Mouse (Mus musculus): Measurements from ENCODE around the gene Eya2. TPM values are rescaled to one million over a fixed set of nuclear protein-coding genes. Genes with fewer than 3 reads are reported as not detected.

Gene Eya2
- total and polyA plus RNA-seq, 3 experiments: not detected

DNA sequence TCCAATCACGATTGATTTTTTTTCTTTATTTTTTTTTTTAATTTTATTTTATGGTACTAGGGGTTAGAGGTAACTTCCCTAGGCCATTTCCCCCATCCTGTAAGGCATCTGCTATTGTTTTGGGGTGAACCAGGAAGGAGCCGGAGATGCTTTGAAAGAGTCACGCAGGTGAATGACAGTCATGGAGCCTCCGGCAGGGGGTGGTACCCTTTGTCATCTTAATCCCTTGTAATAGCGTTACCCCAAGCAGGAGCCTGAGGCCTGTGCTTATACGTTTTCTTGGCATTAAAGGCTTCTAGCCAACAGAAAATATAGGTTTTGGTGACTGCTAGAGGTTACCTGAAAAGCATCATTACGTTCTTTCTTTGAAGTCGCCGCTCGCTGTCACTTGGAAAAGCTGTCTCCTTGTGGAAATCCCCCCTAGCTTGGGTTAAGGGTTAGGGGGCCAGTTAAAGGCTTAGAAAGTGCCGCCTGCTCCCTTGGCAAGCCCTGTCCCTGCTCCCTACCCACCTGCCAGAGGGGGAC is 146.8 kb downstream of the Eya2 start:
- H3K27me3 ChIP-seq (ENCODE audit: control insufficient read depth in 1 of 2, insufficient read depth in 2 of 2, low read length in 2 of 2): no peaks in the 10 kb centered on the region; a peak in 1 of 4 replicates
- H3K9ac ChIP-seq (ENCODE audit: control insufficient read depth, low read depth, low read length, poor library complexity, severe bottlenecking): no peak overlapping the region
- DNase-seq (ENCODE audit: low read depth, low spot score): no peak
- no peak overlapping the region for H3K27ac ChIP-seq (ENCODE audit: control insufficient read depth, low read depth, low read length)
- TF ChIP-seq ZNF384 (IDR thresholded peaks at IDR 0.05; ENCODE audit: low read depth, low read length) (no peak), BHLHE40 (IDR thresholded peaks at IDR 0.05; ENCODE audit: borderline replicate concordance, low read depth, low read length) (no peak), ZC3H11A (IDR thresholded peaks at IDR 0.05; ENCODE audit: low read depth, low read length) (no peak), NELFE (IDR thresholded peaks at IDR 0.05; ENCODE audit: low read depth, low read length) (no peak), JUND (IDR thresholded peaks at IDR 0.05; ENCODE audit: low read depth, low read length) (no peak), GABPA (IDR thresholded peaks at IDR 0.05; ENCODE audit: low read depth, low read length) (no peak), ZKSCAN1 (IDR thresholded peaks at IDR 0.05; ENCODE audit: low read depth, low read length) (no peak), TCF12 (IDR thresholded peaks at IDR 0.05; ENCODE audit: low read depth, low read length) (no peak), CHD1 (IDR thresholded peaks at IDR 0.05; ENCODE audit: low read depth, low read length) (no peak), TBP (IDR thresholded peaks at IDR 0.05; ENCODE audit: low read depth, low read length) (no peak), MXI1 (IDR thresholded peaks at IDR 0.05; ENCODE audit: low read depth, low read length) (no peak), CHD2 (IDR thresholded peaks at IDR 0.05; ENCODE audit: low read length) (no peak), SMC3 (IDR thresholded peaks at IDR 0.05; ENCODE audit: low read depth, low read length) (no peak)
- no peak overlapping the region for H3K4me3 ChIP-seq (ENCODE audit: control insufficient read depth in 1 of 2, insufficient read depth in 1 of 2, low read depth in 2 of 2, low read length in 2 of 2)
- no peaks in the 10 kb centered on the region for H3K9me3 ChIP-seq (replicated peaks; ENCODE audit: insufficient read depth, low read length)
- no peaks in the 10 kb centered on the region for H3K4me1 ChIP-seq (ENCODE audit: control insufficient read depth in 1 of 2, insufficient read depth in 2 of 2, low read length in 2 of 2)
- H3K36me3 ChIP-seq (ENCODE audit: control insufficient read depth in 1 of 2, insufficient read depth in 2 of 2, low read length in 2 of 2): no peaks in the 10 kb centered on the region
- no peaks in the 10 kb centered on the region for H3K79me2 ChIP-seq (ENCODE audit: control insufficient read depth, insufficient read depth, low read length, poor library complexity)

DNA sequence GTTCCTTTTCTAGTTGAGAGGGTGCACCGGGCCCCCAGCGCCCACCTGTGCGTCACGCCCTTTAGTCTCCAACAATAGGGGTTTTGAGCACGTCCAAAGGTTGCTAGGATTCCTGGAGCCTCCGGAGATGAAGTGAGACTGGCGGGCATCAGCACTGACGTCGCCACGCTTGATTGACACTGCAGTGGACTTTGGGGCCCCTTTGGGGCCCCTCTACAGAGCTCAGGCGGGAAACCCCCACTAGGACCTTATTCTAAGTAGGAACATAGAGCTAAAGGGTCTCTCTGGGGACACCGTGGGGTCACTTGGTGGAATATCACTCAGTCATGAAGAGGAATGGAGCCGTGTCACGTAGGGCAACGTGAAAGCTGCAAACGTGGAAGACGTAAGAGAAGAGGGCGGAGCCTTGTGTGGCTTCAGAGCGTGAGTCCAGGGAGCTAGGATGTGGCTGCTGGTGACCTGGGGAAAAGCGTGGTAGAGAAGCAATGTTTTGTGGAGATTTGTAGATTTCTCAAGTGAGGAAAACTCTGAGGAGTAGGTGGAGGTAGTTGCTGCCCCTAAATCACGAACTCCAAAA is 147.5 kb downstream of the Eya2 start:
- no peaks in the 10 kb centered on the region for H3K9me3 ChIP-seq (replicated peaks; ENCODE audit: insufficient read depth, low read length)
- DNase-seq (ENCODE audit: low read depth, low spot score): no peak
- H3K9ac ChIP-seq (ENCODE audit: control insufficient read depth, low read depth, low read length, poor library complexity, severe bottlenecking): no peak overlapping the region
- TF ChIP-seq MXI1 (IDR thresholded peaks at IDR 0.05; ENCODE audit: low read depth, low read length) (no peak), MAZ (IDR thresholded peaks at IDR 0.05; ENCODE audit: low read depth, low read length) (no peak), GABPA (IDR thresholded peaks at IDR 0.05; ENCODE audit: low read depth, low read length) (no peak), MAFK (IDR thresholded peaks at IDR 0.05; ENCODE audit: borderline replicate concordance, low read depth, low read length) (no peak), HCFC1 (IDR thresholded peaks at IDR 0.05; ENCODE audit: low read depth, low read length) (no peak)
- no peaks in the 10 kb centered on the region; a peak in 1 of 4 replicates for H3K27me3 ChIP-seq (ENCODE audit: control insufficient read depth in 1 of 2, insufficient read depth in 2 of 2, low read length in 2 of 2)
- H3K4me3 ChIP-seq (ENCODE audit: control insufficient read depth in 1 of 2, insufficient read depth in 1 of 2, low read depth in 2 of 2, low read length in 2 of 2): no peak overlapping the region
- no peaks in the 10 kb centered on the region for H3K79me2 ChIP-seq (ENCODE audit: control insufficient read depth, insufficient read depth, low read length, poor library complexity)
- H3K4me1 ChIP-seq (ENCODE audit: control insufficient read depth in 1 of 2, insufficient read depth in 2 of 2, low read length in 2 of 2): no peaks in the 10 kb centered on the region
- no peak overlapping the region for H3K27ac ChIP-seq (ENCODE audit: control insufficient read depth, low read depth, low read length)
- no peaks in the 10 kb centered on the region for H3K36me3 ChIP-seq (ENCODE audit: control insufficient read depth in 1 of 2, insufficient read depth in 2 of 2, low read length in 2 of 2)
